Mouse (Mus musculus) midbrain, postnatal 0 days (tissue): ENCODE measurements around the gene Rreb1. TPM values are rescaled to one million over a fixed set of nuclear protein-coding genes. Genes with fewer than 3 reads are reported as not detected.

Experiments used
- ATAC-seq: fragments of 200-750 bp; cut with Nextera tagmentation; 2 replicates; pipeline ENCODE4 v1.8.0; 2017; ENCODE audit warnings: moderate number of reproducible peaks, mild to moderate bottlenecking, moderate TSS enrichment, moderate library complexity; ENCODE audit not compliant: low FRiP score
- DNase-seq: peaks from one replicate; pipeline ENCODE4 v3.0.0-alpha.2; 2015; ENCODE audit warnings: low spot score
- H3K27ac ChIP-seq: fragments of 300-500 bp; sonication (generic); 2 replicates; pipeline ENCODE4 v1.5.1; 2014; ENCODE audit warnings: low read depth, mild to moderate bottlenecking, low read length, mixed read lengths
- H3K27me3 ChIP-seq: fragments of 300-500 bp; sonication (generic); 2 replicates; pipeline ENCODE4 v1.6.1; 2014; ENCODE audit warnings: low read length, control low read depth, mixed read lengths; ENCODE audit not compliant: insufficient read depth
- H3K36me3 ChIP-seq: fragments of 300-500 bp; sonication (generic); 2 replicates; pipeline ENCODE4 v1.6.1; 2014; ENCODE audit warnings: low read length, control low read depth, mixed read lengths; ENCODE audit not compliant: insufficient read depth
- H3K4me1 ChIP-seq: fragments of 300-500 bp; sonication (generic); 2 replicates; pipeline ENCODE4 v1.6.1; 2014; ENCODE audit warnings: mild to moderate bottlenecking, control low read depth, antibody characterized with exemption, low read length, mixed read lengths; ENCODE audit not compliant: insufficient read depth
- H3K4me2 ChIP-seq: fragments of 300-500 bp; sonication (generic); 2 replicates; pipeline ENCODE4 v1.6.1; 2014; ENCODE audit warnings: low read depth, mild to moderate bottlenecking, low read length, mixed read lengths; ENCODE audit not compliant: poor library complexity, severe bottlenecking
- H3K4me3 ChIP-seq: fragments of 300-500 bp; sonication (generic); 2 replicates; pipeline ENCODE4 v1.5.1; 2014; ENCODE audit warnings: low read depth, mild to moderate bottlenecking, low read length, moderate library complexity
- H3K9ac ChIP-seq: fragments of 300-500 bp; sonication (generic); replicated peaks from 2 replicates; pipeline ENCODE4 v1.6.1; 2014; ENCODE audit warnings: mild to moderate bottlenecking, low read length, moderate library complexity, mixed read lengths; ENCODE audit not compliant: poor library complexity, severe bottlenecking
- H3K9me3 ChIP-seq: fragments of 300-500 bp; sonication (generic); 2 replicates; pipeline ENCODE4 v1.6.1; 2016; ENCODE audit warnings: low read length, control low read depth
- CTCF ChIP-seq: IDR thresholded peaks from 2 replicates; pipeline ENCODE4 v1.5.1; 2016; ENCODE audit warnings: antibody characterized with exemption, mild to moderate bottlenecking
- WGBS: fragments of 180-500 bp; shearing (Covaris S2); extraction: QIAGEN DNeasy Blood & Tissue Kit; methylation state at CpG from one replicate; pipeline ENCODE4 v1.1.7; 2014; 5-methylcytosine and 5-hydroxymethylcytosine counted together
- polyA plus RNA-seq: library from polyadenylated mRNA; unstranded; fragments of >200 nt; fragmentation: Nextera tagmentation; extraction: Ambion mirVana; gene quantifications from 2 replicates; pipeline ENCODE4 v1.2.1, GENCODE M21; 2015
- total RNA-seq: library from RNA; depleted of rRNA; stranded (reverse); fragments of >200 nt; gene quantifications from 2 replicates; pipeline ENCODE4 v1.2.3, GENCODE M21; 2014

The Rreb1 gene
- total and polyA plus RNA-seq, 2 experiments from 2014 or later = 2.0 to 4.3 TPM

DNA sequence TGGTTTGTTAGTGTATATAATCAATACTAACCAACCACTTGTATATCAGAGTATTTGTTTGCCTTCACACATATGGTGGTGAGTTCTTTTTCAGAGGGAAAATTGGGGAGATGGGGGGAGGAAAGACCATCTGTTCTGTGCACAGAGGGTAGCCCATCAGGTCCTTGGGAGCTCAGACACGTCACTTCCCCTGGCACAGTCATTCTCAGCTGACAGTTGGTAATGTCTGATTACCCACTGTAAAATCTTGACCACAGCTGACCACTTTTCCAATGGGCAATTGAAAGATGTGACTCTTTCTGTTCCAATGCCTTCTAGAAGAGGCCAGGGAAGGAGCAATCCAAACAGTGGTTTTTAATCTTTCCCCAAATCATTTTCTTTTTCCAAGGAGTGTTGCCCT is 101.8 kb downstream of the Rreb1 start:
- WGBS = 61% methylated on average over 1 of the region's 1 CpGs
- Histone ChIP-seq H3K4me3 (no peak overlapping the region), H3K9ac (no peak overlapping the region), H3K9me3 (no peaks in the 10 kb centered on the region), H3K4me1 (no peaks in the 10 kb centered on the region), H3K27ac (no peak overlapping the region), H3K36me3 (no peaks in the 10 kb centered on the region), H3K4me2 (no peak overlapping the region), H3K27me3 (no peaks in the 10 kb centered on the region)
- no peak for TF ChIP-seq CTCF
- DNase-seq (no peak), ATAC-seq (no peak)

DNA sequence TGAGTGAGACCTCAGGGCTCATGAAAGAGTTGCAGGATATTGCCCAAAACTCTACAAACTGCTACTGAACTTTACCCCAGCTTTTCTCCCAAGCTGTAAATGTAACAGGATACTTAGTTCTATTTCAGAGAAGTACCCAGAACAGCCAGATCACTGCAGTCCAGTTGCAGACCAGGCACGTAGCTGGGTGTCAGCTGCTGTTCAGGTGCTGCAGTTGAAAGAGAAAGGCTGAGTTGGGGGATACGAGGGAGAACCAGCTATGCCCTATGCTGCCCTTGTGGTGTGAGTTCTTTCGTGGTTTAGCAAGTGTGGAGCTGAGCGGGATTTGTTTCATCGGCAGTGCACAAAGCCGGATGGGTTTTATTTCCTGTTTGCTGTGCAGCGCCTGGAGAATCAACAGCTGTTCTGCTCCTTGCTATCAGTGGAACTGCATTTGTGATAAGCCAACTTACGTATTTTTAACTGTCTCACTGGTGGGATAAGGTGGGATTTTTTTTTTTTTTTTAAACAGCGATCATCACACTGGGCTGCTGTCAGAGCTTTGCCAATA is 102.5 kb downstream of the Rreb1 start:
- Histone ChIP-seq H3K4me2 (no peak overlapping the region), H3K4me3 (no peak overlapping the region), H3K27me3 (no peaks in the 10 kb centered on the region), H3K27ac (no peak overlapping the region), H3K9ac (no peak overlapping the region), H3K9me3 (no peaks in the 10 kb centered on the region), H3K36me3 (no peaks in the 10 kb centered on the region), H3K4me1 (no peaks in the 10 kb centered on the region)
- TF ChIP-seq CTCF = no peak
- no peak for ATAC-seq
- DNase-seq = no peak
- 73% methylated on average over 9 of the region's 9 CpGs for WGBS

DNA sequence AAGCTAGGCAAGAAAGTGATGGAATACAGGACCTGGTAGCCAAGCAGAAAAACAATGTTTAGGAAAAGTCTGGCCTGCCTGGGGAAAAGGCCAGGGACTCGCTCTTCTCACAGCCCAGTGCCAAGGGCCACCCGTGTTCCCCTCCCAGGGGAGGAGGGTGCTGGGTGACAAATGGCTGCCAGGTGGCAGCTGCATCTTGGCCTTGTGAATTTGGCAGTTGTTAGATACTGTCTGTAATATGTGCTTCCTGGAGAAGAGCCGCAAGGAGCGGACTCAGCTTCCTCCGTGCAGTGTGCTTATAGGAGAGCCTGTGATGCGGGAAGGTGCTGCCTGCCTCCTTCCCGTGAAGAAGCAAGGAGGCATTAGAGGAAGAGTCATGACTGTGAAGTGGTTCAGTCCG is 104.3 kb downstream of the Rreb1 start:
- no peak overlapping the region for H3K27ac ChIP-seq
- H3K36me3 ChIP-seq = no peaks in the 10 kb centered on the region
- H3K4me1 ChIP-seq = no peaks in the 10 kb centered on the region
- 93% methylated on average over 8 of the region's 8 CpGs for WGBS
- H3K4me2 ChIP-seq = no peak overlapping the region
- H3K9ac ChIP-seq = no peak overlapping the region
- H3K27me3 ChIP-seq = no peaks in the 10 kb centered on the region
- no peak for TF ChIP-seq CTCF
- ATAC-seq (no peak), DNase-seq (no peak)
- no peak overlapping the region for H3K4me3 ChIP-seq
- H3K9me3 ChIP-seq = no peaks in the 10 kb centered on the region

DNA sequence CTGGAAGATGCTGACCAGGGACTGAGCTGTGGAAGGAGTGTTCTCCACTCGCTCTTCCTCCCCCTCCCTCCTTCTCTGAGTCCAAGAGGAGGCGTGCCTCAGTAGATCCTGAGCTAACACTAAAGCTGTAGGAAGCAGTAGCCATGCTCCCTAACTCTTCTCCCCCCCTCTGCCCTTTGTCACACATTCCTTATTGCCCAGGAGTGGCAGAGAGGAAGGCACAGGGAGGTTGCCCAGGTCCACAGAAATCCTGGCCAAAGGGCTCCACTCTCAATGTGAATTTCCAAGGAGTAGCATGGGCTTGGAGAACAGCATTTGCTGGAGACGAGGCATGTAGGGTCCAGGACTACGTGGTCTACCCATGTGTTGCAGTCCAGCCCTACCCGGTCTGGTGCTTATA is 104.8 kb downstream of the Rreb1 start:
- no peaks in the 10 kb centered on the region for H3K27me3 ChIP-seq
- H3K36me3 ChIP-seq = no peaks in the 10 kb centered on the region
- no peak overlapping the region for H3K27ac ChIP-seq
- ATAC-seq (no peak), DNase-seq (no peak)
- H3K9me3 ChIP-seq = no peaks in the 10 kb centered on the region
- H3K4me2 ChIP-seq = no peak overlapping the region
- no peak for TF ChIP-seq CTCF
- H3K4me1 ChIP-seq = no peaks in the 10 kb centered on the region
- 94% methylated on average over 5 of the region's 5 CpGs for WGBS
- no peak overlapping the region for H3K9ac ChIP-seq
- H3K4me3 ChIP-seq = no peak overlapping the region

DNA sequence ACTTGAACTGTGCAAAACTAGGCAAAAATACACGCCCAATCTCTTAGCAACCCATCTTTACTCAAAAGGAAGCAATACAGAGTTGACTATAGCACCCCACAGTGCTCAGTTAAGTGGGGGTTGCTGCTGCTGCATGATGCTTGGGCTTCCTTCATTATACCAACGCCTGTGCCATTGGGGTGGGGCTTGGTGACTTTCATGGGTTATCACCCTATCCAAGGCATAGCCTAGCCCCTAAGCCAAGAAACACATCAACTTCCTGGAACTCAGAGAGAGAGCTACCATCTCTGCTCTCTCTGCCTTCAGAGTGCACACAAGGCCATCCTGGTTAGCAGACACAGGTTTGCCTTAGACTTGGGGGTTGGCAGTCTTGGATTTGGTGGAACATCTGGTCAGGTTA is 107.2 kb downstream of the Rreb1 start:
- Histone ChIP-seq H3K27me3 (no peaks in the 10 kb centered on the region), H3K27ac (no peak overlapping the region), H3K4me3 (no peak overlapping the region), H3K9me3 (no peaks in the 10 kb centered on the region), H3K9ac (no peak overlapping the region), H3K4me1 (no peaks in the 10 kb centered on the region), H3K36me3 (no peaks in the 10 kb centered on the region), H3K4me2 (no peak overlapping the region)
- no peak for TF ChIP-seq CTCF
- WGBS = 78% methylated on average over 2 of the region's 2 CpGs
- ATAC-seq (no peak), DNase-seq (no peak)

DNA sequence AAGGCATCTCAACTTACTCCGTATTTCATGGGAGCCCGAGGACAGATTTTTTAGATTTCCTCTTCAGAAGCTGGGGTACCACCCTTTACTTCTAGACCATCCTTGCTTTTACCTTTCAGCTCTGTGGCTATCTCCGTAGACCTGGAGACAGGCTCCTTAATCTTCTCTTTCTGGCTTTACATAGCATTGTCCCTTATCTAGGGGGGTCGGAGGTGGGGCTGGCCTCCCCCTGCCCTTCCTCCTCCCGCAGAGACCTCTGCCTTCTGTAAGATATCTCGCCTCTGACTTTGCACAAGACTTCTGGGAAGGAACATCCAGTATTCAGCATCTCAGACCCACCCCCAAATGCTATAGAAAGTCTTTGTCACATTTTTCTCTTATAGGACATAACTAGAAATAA is 107.8 kb downstream of the Rreb1 start:
- no peak for ATAC-seq
- Histone ChIP-seq H3K27ac (no peak overlapping the region), H3K9me3 (no peaks in the 10 kb centered on the region), H3K4me2 (no peak overlapping the region), H3K4me1 (no peaks in the 10 kb centered on the region), H3K9ac (no peak overlapping the region), H3K36me3 (no peaks in the 10 kb centered on the region), H3K4me3 (no peak overlapping the region), H3K27me3 (no peaks in the 10 kb centered on the region)
- no peak for DNase-seq
- no peak for TF ChIP-seq CTCF
- 88% methylated on average over 6 of the region's 6 CpGs for WGBS
